Mouse (Mus musculus) forebrain, embryonic 14.5 days (tissue): Measurements from ENCODE around the gene Matn4. TPM values are rescaled to one million over a fixed set of nuclear protein-coding genes. Genes with fewer than 3 reads are reported as not detected.

Experiments used
- ATAC-seq: fragments of 200-750 bp; cut with Nextera tagmentation; 2 replicates; pipeline ENCODE4 v1.8.0; 2017; ENCODE audit warnings: mild to moderate bottlenecking, moderate library complexity
- DNase-seq: peaks from one replicate; pipeline ENCODE4 v3.0.0-alpha.2; 2015; ENCODE audit warnings: low spot score
- H3K27ac ChIP-seq: fragments of 300-500 bp; sonication (generic); 2 replicates; pipeline ENCODE4 v1.5.1; 2014; ENCODE audit warnings: low read depth, mild to moderate bottlenecking, control low read depth, low read length, moderate library complexity
- H3K27me3 ChIP-seq: fragments of 300-500 bp; sonication (generic); replicated peaks from 2 replicates; pipeline ENCODE4 v1.6.1; 2014; ENCODE audit warnings: low read length, control low read depth, mixed read lengths; ENCODE audit not compliant: control insufficient read depth, insufficient read depth
- H3K36me3 ChIP-seq: fragments of 300-500 bp; sonication (generic); 2 replicates; pipeline ENCODE4 v1.6.1; 2014; ENCODE audit warnings: low read length, control low read depth; ENCODE audit not compliant: control insufficient read depth, insufficient read depth
- H3K4me1 ChIP-seq: fragments of 300-500 bp; sonication (generic); 2 replicates; pipeline ENCODE4 v1.6.1; 2014; ENCODE audit warnings: antibody characterized with exemption, low read length, control low read depth; ENCODE audit not compliant: control insufficient read depth, insufficient read depth
- H3K4me2 ChIP-seq: fragments of 300-500 bp; sonication (generic); 2 replicates; pipeline ENCODE4 v1.6.1; 2014; ENCODE audit warnings: mild to moderate bottlenecking, control low read depth, low read length
- H3K4me3 ChIP-seq: fragments of 300-500 bp; sonication (generic); 2 replicates; pipeline ENCODE4 v1.5.1; 2014; ENCODE audit warnings: low read depth, low read length, control low read depth
- H3K9ac ChIP-seq: fragments of 300-500 bp; sonication (generic); 2 replicates; pipeline ENCODE4 v1.6.1; 2014; ENCODE audit warnings: mild to moderate bottlenecking, low read length, control low read depth, moderate library complexity
- H3K9me3 ChIP-seq: fragments of 300-500 bp; sonication (generic); replicated peaks from 2 replicates; pipeline ENCODE4 v1.6.1; 2016; ENCODE audit warnings: low read length, control low read depth, mixed read lengths; ENCODE audit not compliant: control insufficient read depth
- WGBS: fragments of 180-500 bp; shearing (Covaris S2); extraction: QIAGEN DNeasy Blood & Tissue Kit; methylation state at CpG from one replicate; pipeline ENCODE4 v1.1.7; 2014; 5-methylcytosine and 5-hydroxymethylcytosine counted together
- polyA plus RNA-seq: library from polyadenylated mRNA; unstranded; fragments of >200 nt; fragmentation: Nextera tagmentation; extraction: Ambion mirVana; gene quantifications from 2 replicates; pipeline ENCODE4 v1.2.1, GENCODE M21; 2014

Gene Matn4
- polyA plus RNA-seq, 1 experiment from 2014 or later, result 0.08 TPM

- WGBS, result 82% methylated on average over 3 of the region's 3 CpGs
Observed at GRCm38 (mm10) chr2:164445399-164446085, 40.6 kb upstream of the Matn4 start.

GRCm38 (mm10) chr2:164444701-164445100 lies 39.7 kb upstream of the Matn4 start:
- Histone ChIP-seq H3K27ac (no peak overlapping the region), H3K36me3 (no peaks in the 10 kb centered on the region), H3K4me1 (peaks cover 13% of the 10 kb centered on the region), H3K4me2 (no peak overlapping the region), H3K27me3 (0 out of 2 replicates have a peak, but pooled peaks cover 4% of the 10 kb centered on the region), H3K9ac (no peak overlapping the region), H3K4me3 (no peak overlapping the region), H3K9me3 (no peaks in the 10 kb centered on the region)
- DNase-seq, result no peak
- no peak for ATAC-seq
- 79% methylated on average over 2 of the region's 2 CpGs for WGBS

More at GRCm38 (mm10) chr2:164445399-164446085, 40.6 kb upstream of the Matn4 start:
- Histone ChIP-seq H3K27me3 (0 out of 2 replicates have a peak, but pooled peaks cover 4% of the 10 kb centered on the region), H3K36me3 (no peaks in the 10 kb centered on the region), H3K4me3 (no peak overlapping the region), H3K4me2 (no peak overlapping the region), H3K27ac (no peak overlapping the region), H3K9me3 (no peaks in the 10 kb centered on the region), H3K4me1 (peaks cover 13% of the 10 kb centered on the region), H3K9ac (no peak overlapping the region)
- ATAC-seq (no peak), DNase-seq (no peak)

GRCm38 (mm10) chr2:164443460-164444000 lies 38.6 kb upstream of the Matn4 start, which contains the start of gene Sdc4:
Gene Sdc4, minus strand, starts transcription at chr2:164443887.
- ATAC-seq, result peak; percentile 15; the same call in 1 of the 2 replicates
- 0 out of 2 replicates have a peak, but pooled peaks cover 4% of the 10 kb centered on the region for H3K27me3 ChIP-seq
- WGBS, result 9% methylated on average over 18 of the region's 18 CpGs
- peak within 1 kb of the TSS; percentile 46 for H3K4me3 ChIP-seq
- H3K27ac ChIP-seq, result no peak within 1 kb of the TSS
- no peak for DNase-seq
- peak within 1 kb of the TSS; percentile 91 for H3K4me2 ChIP-seq
- peaks cover 13% of the 10 kb centered on the region for H3K4me1 ChIP-seq
- H3K9ac ChIP-seq, result peak within 1 kb of the TSS; percentile 64
- H3K36me3 ChIP-seq, result no peaks in the 10 kb centered on the region
- no peaks in the 10 kb centered on the region for H3K9me3 ChIP-seq

- 0 out of 2 replicates have a peak, but pooled peaks cover 4% of the 10 kb centered on the region for H3K27me3 ChIP-seq
- peak; percentile 95 for ATAC-seq
- peaks cover 13% of the 10 kb centered on the region for H3K4me1 ChIP-seq
- H3K9ac ChIP-seq, result peak overlapping the region; percentile 64
- H3K36me3 ChIP-seq, result no peaks in the 10 kb centered on the region
- peak; percentile 82 for DNase-seq
- WGBS, result 0% methylated on average over 26 of the region's 26 CpGs
- H3K27ac ChIP-seq, result no peak overlapping the region
- no peaks in the 10 kb centered on the region for H3K9me3 ChIP-seq
- H3K4me3 ChIP-seq, result peak overlapping the region; percentile 46
- peak overlapping the region; percentile 91 for H3K4me2 ChIP-seq
Observed at GRCm38 (mm10) chr2:164443051-164443437, 38.1 kb upstream of the Matn4 start.

- H3K4me3 ChIP-seq, result peak overlapping the region; percentile 46
- WGBS, result 3% methylated on average over 29 of the region's 29 CpGs
- ATAC-seq, result no peak; the same call in 1 of the 2 replicates
- 0 out of 2 replicates have a peak, but pooled peaks cover 4% of the 10 kb centered on the region for H3K27me3 ChIP-seq
- H3K9me3 ChIP-seq, result no peaks in the 10 kb centered on the region
- H3K36me3 ChIP-seq, result no peaks in the 10 kb centered on the region
- H3K27ac ChIP-seq, result no peak overlapping the region
- peak overlapping the region; percentile 64 for H3K9ac ChIP-seq
- H3K4me2 ChIP-seq, result peak overlapping the region; percentile 91
- H3K4me1 ChIP-seq, result peaks cover 13% of the 10 kb centered on the region
- no peak for DNase-seq
Observed at GRCm38 (mm10) chr2:164442315-164443050, 37.5 kb upstream of the Matn4 start.

GRCm38 (mm10) chr2:164441731-164442130 lies 36.8 kb upstream of the Matn4 start:
- 0 out of 2 replicates have a peak, but pooled peaks cover 4% of the 10 kb centered on the region for H3K27me3 ChIP-seq
- H3K36me3 ChIP-seq, result no peaks in the 10 kb centered on the region
- 31% methylated on average over 7 of the region's 7 CpGs for WGBS
- H3K9ac ChIP-seq, result no peak overlapping the region
- no peak for DNase-seq
- no peaks in the 10 kb centered on the region for H3K9me3 ChIP-seq
- no peak overlapping the region for H3K27ac ChIP-seq
- H3K4me3 ChIP-seq, result no peak overlapping the region
- peak overlapping the region; percentile 91; the same call in 1 of the 2 replicates for H3K4me2 ChIP-seq
- ATAC-seq, result no peak
- H3K4me1 ChIP-seq, result peaks cover 13% of the 10 kb centered on the region

- H3K27me3 ChIP-seq, result 0 out of 2 replicates have a peak, but pooled peaks cover 4% of the 10 kb centered on the region
- WGBS, result 46% methylated on average over 8 of the region's 8 CpGs
- H3K27ac ChIP-seq, result no peak overlapping the region
- no peak for ATAC-seq
- H3K36me3 ChIP-seq, result no peaks in the 10 kb centered on the region
- H3K4me1 ChIP-seq, result peaks cover 13% of the 10 kb centered on the region
- H3K9ac ChIP-seq, result no peak overlapping the region
- DNase-seq, result no peak
- no peak overlapping the region for H3K4me2 ChIP-seq
- H3K9me3 ChIP-seq, result no peaks in the 10 kb centered on the region
- no peak overlapping the region for H3K4me3 ChIP-seq
Observed at GRCm38 (mm10) chr2:164441155-164441554, 36.2 kb upstream of the Matn4 start.

- DNase-seq (no peak), ATAC-seq (no peak)
- no peaks in the 10 kb centered on the region for H3K9me3 ChIP-seq
- no peaks in the 10 kb centered on the region for H3K36me3 ChIP-seq
- no peak overlapping the region for H3K9ac ChIP-seq
- H3K27me3 ChIP-seq, result 0 out of 2 replicates have a peak, but pooled peaks cover 4% of the 10 kb centered on the region
- peaks cover 13% of the 10 kb centered on the region for H3K4me1 ChIP-seq
- H3K27ac ChIP-seq, result no peak overlapping the region
- no peak overlapping the region for H3K4me2 ChIP-seq
- H3K4me3 ChIP-seq, result no peak overlapping the region
- 80% methylated on average over 5 of the region's 5 CpGs for WGBS
Observed at GRCm38 (mm10) chr2:164440314-164440713, 35.4 kb upstream of the Matn4 start.
